Mouse (Mus musculus) embryonic facial prominence, embryonic 14.5 days (tissue): ENCODE results near the gene Lrtm1. TPM values are rescaled to one million over a fixed set of nuclear protein-coding genes. Genes with fewer than 3 reads are reported as not detected.

Experiments used
- ATAC-seq: fragments of 200-750 bp; cut with Nextera tagmentation; 2 replicates; pipeline ENCODE4 v1.8.0; 2017; ENCODE audit warnings: low read depth, moderate number of reproducible peaks, moderate TSS enrichment
- DNase-seq: peaks from one replicate; pipeline ENCODE4 v3.0.0-alpha.2; 2015; ENCODE audit warnings: low spot score
- H3K27ac ChIP-seq: fragments of 300-500 bp; sonication (generic); replicated peaks from 2 replicates; pipeline ENCODE4 v1.5.1; 2014; ENCODE audit warnings: low read depth, mild to moderate bottlenecking, low read length, moderate library complexity
- H3K27me3 ChIP-seq: fragments of 300-500 bp; sonication (generic); replicated peaks from 2 replicates; pipeline ENCODE4 v1.6.1; 2014; ENCODE audit warnings: low read length; ENCODE audit not compliant: control insufficient read depth, insufficient read depth
- H3K36me3 ChIP-seq: fragments of 300-500 bp; sonication (generic); 2 replicates; pipeline ENCODE4 v1.6.1; 2014; ENCODE audit warnings: low read length, mixed read lengths; ENCODE audit not compliant: control insufficient read depth, insufficient read depth
- H3K4me1 ChIP-seq: fragments of 300-500 bp; sonication (generic); 2 replicates; pipeline ENCODE4 v1.6.1; 2014; ENCODE audit warnings: antibody characterized with exemption, low read length; ENCODE audit not compliant: control insufficient read depth, insufficient read depth
- H3K4me2 ChIP-seq: fragments of 300-500 bp; sonication (generic); 2 replicates; pipeline ENCODE4 v1.6.1; 2014; ENCODE audit warnings: low read depth, mild to moderate bottlenecking, low read length, moderate library complexity, mixed read lengths
- H3K4me3 ChIP-seq: fragments of 300-500 bp; sonication (generic); 2 replicates; pipeline ENCODE4 v1.5.1; 2014; ENCODE audit warnings: low read depth, mild to moderate bottlenecking, low read length
- H3K9ac ChIP-seq: fragments of 300-500 bp; sonication (generic); 2 replicates; pipeline ENCODE4 v1.6.1; 2014; ENCODE audit warnings: low read depth, mild to moderate bottlenecking, low read length, moderate library complexity, mixed read lengths
- H3K9me3 ChIP-seq: fragments of 300-500 bp; sonication (generic); 2 replicates; pipeline ENCODE4 v1.6.1; 2016; ENCODE audit warnings: low read length; ENCODE audit not compliant: control insufficient read depth
- WGBS: fragments of 180-500 bp; shearing (Covaris S2); extraction: QIAGEN DNeasy Blood & Tissue Kit; methylation state at CpG from one replicate; pipeline ENCODE4 v1.1.7; 2014; 5-methylcytosine and 5-hydroxymethylcytosine counted together
- polyA plus RNA-seq: library from polyadenylated mRNA; unstranded; fragments of >200 nt; fragmentation: Nextera tagmentation; extraction: Ambion mirVana; gene quantifications from 2 replicates; pipeline ENCODE4 v1.2.1, GENCODE M21; 2014

Gene Lrtm1
- polyA plus RNA-seq, 1 experiment from 2014 or later = 2.2 TPM

DNA sequence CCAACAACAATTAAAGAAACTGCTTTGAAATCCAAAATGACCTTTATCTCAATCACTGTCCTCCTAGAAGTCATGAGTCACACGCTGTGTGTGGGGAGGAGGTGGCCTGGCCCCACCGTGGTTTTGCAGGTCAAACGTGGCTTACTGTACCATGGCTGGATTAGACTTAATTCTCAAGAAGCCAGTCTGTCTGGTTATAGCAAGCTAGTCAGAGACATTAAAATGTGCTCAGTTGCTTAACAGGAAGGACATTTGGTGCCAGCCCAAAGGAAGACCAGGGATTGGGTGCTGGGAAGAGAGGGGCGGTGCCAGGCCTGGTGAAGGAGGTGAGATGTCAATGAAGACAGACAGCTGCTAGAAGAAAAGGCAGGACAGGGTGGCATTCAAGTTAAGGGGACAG, 62.6 kb downstream of the Lrtm1 start:
- Histone ChIP-seq H3K27ac (no peak overlapping the region), H3K9me3 (no peaks in the 10 kb centered on the region), H3K9ac (no peak overlapping the region), H3K4me2 (no peak overlapping the region), H3K27me3 (no peaks in the 10 kb centered on the region), H3K4me3 (no peak overlapping the region), H3K36me3 (no peaks in the 10 kb centered on the region), H3K4me1 (no peaks in the 10 kb centered on the region)
- ATAC-seq = no peak
- WGBS = 74% methylated on average over 4 of the region's 4 CpGs
- DNase-seq = no peak

DNA sequence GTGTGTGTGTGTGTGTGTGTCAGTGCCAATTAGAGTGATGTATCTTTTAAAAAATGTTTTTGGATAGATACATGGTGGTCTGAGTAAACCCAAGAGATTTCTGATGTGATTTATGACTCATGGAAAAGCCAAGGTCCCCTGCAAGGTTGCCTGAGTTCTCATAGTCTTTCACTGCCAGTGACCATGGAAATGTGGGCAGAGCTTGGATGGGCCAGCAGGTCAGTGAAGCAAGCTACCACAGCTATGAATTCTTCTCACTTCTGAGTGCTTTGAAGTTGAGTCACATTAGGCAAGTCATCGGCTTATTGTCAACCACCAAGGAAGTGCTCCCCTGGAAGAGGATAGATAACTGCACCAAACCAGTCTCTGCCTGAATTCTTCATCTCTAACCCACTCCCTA, 64.2 kb downstream of the Lrtm1 start:
- no peak overlapping the region for H3K4me3 ChIP-seq
- no peak for ATAC-seq

More for the DNA sequence above, 64.2 kb downstream of the Lrtm1 start:
- H3K9me3 ChIP-seq = no peaks in the 10 kb centered on the region
- H3K4me2 ChIP-seq = no peak overlapping the region
- no peaks in the 10 kb centered on the region for H3K36me3 ChIP-seq
- no peak for DNase-seq
- no peaks in the 10 kb centered on the region for H3K27me3 ChIP-seq
- H3K27ac ChIP-seq = no peak overlapping the region
- H3K4me1 ChIP-seq = peaks cover 4% of the 10 kb centered on the region; the same call in 1 of the 2 replicates
- no peak overlapping the region for H3K9ac ChIP-seq
- 86% methylated on average over 1 of the region's 1 CpGs for WGBS
